Mouse (Mus musculus): ENCODE measurements around the gene Eif4a1.

GRCm38 (mm10) chr11:69711082-69711481 lies 38.9 kb upstream of the Eif4a1 start:
- TF ChIP-seq CTCF (IDR thresholded peaks at IDR 0.05; ENCODE audit: borderline replicate concordance, control insufficient read depth, extremely low read depth, insufficient read depth, low read length, poor library complexity) (no peak), POLR2A (IDR thresholded peaks at IDR 0.05; ENCODE audit: control insufficient read depth, extremely low read depth, insufficient read depth, low read length, poor library complexity) (no peak)

Measured in thymus, adult 2 months (tissue).